Mouse (Mus musculus) lung, embryonic 14.5 days (tissue): Measurements from ENCODE around the gene Kif13a. TPM values are rescaled to one million over a fixed set of nuclear protein-coding genes. Genes with fewer than 3 reads are reported as not detected.

Experiments
- ATAC-seq: fragments of 200-750 bp; cut with Nextera tagmentation; 2 replicates; pipeline ENCODE4 v1.8.0; 2017; ENCODE audit warnings: mild to moderate bottlenecking, moderate TSS enrichment, moderate library complexity; ENCODE audit not compliant: insufficient read depth
- DNase-seq: peaks from one replicate; pipeline ENCODE4 v3.0.0-alpha.2; 2015
- H3K27ac ChIP-seq: fragments of 300-500 bp; sonication (generic); 2 replicates; pipeline ENCODE4 v1.5.1; 2014; ENCODE audit warnings: low read depth, mild to moderate bottlenecking, moderate library complexity
- H3K27me3 ChIP-seq: fragments of 300-500 bp; sonication (generic); 2 replicates; pipeline ENCODE4 v1.6.1; 2014; ENCODE audit warnings: low read length, control low read depth; ENCODE audit not compliant: insufficient read depth
- H3K36me3 ChIP-seq: fragments of 300-500 bp; sonication (generic); 2 replicates; pipeline ENCODE4 v1.6.1; 2014; ENCODE audit warnings: control low read depth; ENCODE audit not compliant: insufficient read depth
- H3K4me1 ChIP-seq: fragments of 300-500 bp; sonication (generic); 2 replicates; pipeline ENCODE4 v1.6.1; 2014; ENCODE audit warnings: antibody characterized with exemption, control low read depth; ENCODE audit not compliant: insufficient read depth
- H3K4me2 ChIP-seq: fragments of 300-500 bp; sonication (generic); 2 replicates; pipeline ENCODE4 v1.6.1; 2014; ENCODE audit warnings: mild to moderate bottlenecking
- H3K4me3 ChIP-seq: fragments of 300-500 bp; sonication (generic); 2 replicates; pipeline ENCODE4 v1.5.1; 2014; ENCODE audit warnings: low read depth, low read length
- H3K9ac ChIP-seq: fragments of 300-500 bp; sonication (generic); 2 replicates; pipeline ENCODE4 v1.6.1; 2014
- H3K9me3 ChIP-seq: fragments of 300-500 bp; sonication (generic); 2 replicates; pipeline ENCODE4 v1.6.1; 2016; ENCODE audit warnings: low read depth, low read length, control low read depth
- CTCF ChIP-seq: IDR thresholded peaks from 2 replicates; pipeline ENCODE4 v1.5.1; 2016; ENCODE audit warnings: antibody characterized with exemption, low read depth
- WGBS: fragments of 180-500 bp; shearing (Covaris S2); extraction: QIAGEN DNeasy Blood & Tissue Kit; methylation state at CpG from one replicate; pipeline ENCODE4 v1.1.7; 2014; 5-methylcytosine and 5-hydroxymethylcytosine counted together
- polyA plus RNA-seq: library from polyadenylated mRNA; unstranded; fragments of >200 nt; fragmentation: Nextera tagmentation; extraction: Ambion mirVana; gene quantifications from 2 replicates; pipeline ENCODE4 v1.2.1, GENCODE M21; 2014

The Kif13a gene
- polyA plus RNA-seq, 1 experiment from 2014 or later: 40.4 TPM

- 92% methylated on average over 11 of the region's 11 CpGs for WGBS
- Histone ChIP-seq H3K36me3 (peaks cover 58% of the 10 kb centered on the region), H3K4me3 (no peak overlapping the region), H3K27ac (no peak overlapping the region), H3K9me3 (no peaks in the 10 kb centered on the region), H3K27me3 (no peaks in the 10 kb centered on the region), H3K4me2 (no peak overlapping the region), H3K9ac (no peak overlapping the region), H3K4me1 (no peaks in the 10 kb centered on the region)
- no peak for DNase-seq
- no peak for TF ChIP-seq CTCF
- no peak for ATAC-seq
Observed at GRCm38 (mm10) chr13:46807901-46808300, 121.8 kb downstream of the Kif13a start.

GRCm38 (mm10) chr13:46801196-46801595 lies 128.5 kb downstream of the Kif13a start:
- Histone ChIP-seq H3K36me3 (peaks cover 57% of the 10 kb centered on the region), H3K27me3 (no peaks in the 10 kb centered on the region)
- TF ChIP-seq CTCF: no peak

GRCm38 (mm10) chr13:46798156-46798555 lies 131.5 kb downstream of the Kif13a start:
- ATAC-seq: 0 out of 2 replicates have a peak, but pooled peaks have one; percentile 31
- DNase-seq: peak; percentile 73
- peak; percentile 96 for TF ChIP-seq CTCF
- Histone ChIP-seq H3K4me3 (no peak overlapping the region), H3K27ac (no peak overlapping the region), H3K9me3 (no peaks in the 10 kb centered on the region), H3K9ac (no peak overlapping the region), H3K4me1 (no peaks in the 10 kb centered on the region), H3K27me3 (no peaks in the 10 kb centered on the region), H3K4me2 (no peak overlapping the region), H3K36me3 (peaks cover 73% of the 10 kb centered on the region)
- WGBS: 35% methylated on average over 4 of the region's 4 CpGs

More at GRCm38 (mm10) chr13:46801196-46801595, 128.5 kb downstream of the Kif13a start:
- no peak overlapping the region for H3K27ac ChIP-seq
- no peak overlapping the region for H3K4me3 ChIP-seq
- no peak overlapping the region for H3K4me2 ChIP-seq
- WGBS: 94% methylated on average over 13 of the region's 13 CpGs
- no peaks in the 10 kb centered on the region for H3K9me3 ChIP-seq
- no peak overlapping the region for H3K9ac ChIP-seq
- ATAC-seq (no peak), DNase-seq (no peak)
- H3K4me1 ChIP-seq: no peaks in the 10 kb centered on the region

GRCm38 (mm10) chr13:46796381-46796780 lies 133.3 kb downstream of the Kif13a start:
- WGBS: 100% methylated on average over 1 of the region's 1 CpGs
- Histone ChIP-seq H3K4me3 (no peak overlapping the region), H3K4me1 (no peaks in the 10 kb centered on the region), H3K4me2 (no peak overlapping the region), H3K27me3 (no peaks in the 10 kb centered on the region), H3K36me3 (peaks cover 68% of the 10 kb centered on the region), H3K27ac (no peak overlapping the region), H3K9me3 (no peaks in the 10 kb centered on the region), H3K9ac (no peak overlapping the region)
- ATAC-seq (no peak), DNase-seq (no peak)
- no peak for TF ChIP-seq CTCF

DNA sequence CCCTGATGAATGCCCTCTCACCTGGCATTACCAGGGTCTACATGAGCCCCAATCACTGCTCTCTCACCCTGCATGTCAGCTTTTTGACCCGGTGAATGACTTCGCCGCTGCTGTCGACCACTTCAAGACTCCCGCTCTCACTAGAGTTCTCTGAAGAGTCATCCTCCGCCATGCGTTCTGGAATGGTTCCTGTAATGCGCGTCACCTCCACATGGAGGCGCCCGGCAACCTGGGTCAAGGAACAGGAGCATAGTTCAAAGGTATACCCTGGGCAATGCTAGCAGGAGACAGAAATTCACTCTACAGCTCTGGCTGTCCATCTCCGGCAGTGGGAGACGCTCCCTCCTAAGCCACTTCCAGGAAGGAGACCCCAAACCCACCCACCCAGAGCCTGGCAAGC lies 135.8 kb downstream of the Kif13a start:
- H3K36me3 ChIP-seq: peaks cover 74% of the 10 kb centered on the region

DNA sequence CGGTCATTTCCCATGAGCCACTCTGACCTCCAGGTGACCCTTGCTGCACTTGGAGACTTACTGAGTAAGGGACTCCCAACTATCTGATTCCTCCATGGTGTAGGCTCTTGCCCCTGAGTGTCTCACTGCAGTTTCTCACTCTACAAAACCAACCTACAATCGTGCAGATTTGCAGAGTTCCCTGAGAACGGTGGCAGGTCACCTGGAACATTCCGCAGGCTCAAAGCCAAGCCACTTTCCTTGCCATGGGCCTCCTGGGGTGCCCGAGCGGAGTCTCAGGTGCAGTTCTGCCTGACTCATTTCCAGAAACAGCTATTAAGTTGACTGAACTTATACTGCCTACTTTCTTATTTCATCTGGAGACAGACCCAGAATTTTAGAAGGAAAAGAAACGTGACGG lies 141.2 kb downstream of the Kif13a start:
- H3K36me3 ChIP-seq: peaks cover 73% of the 10 kb centered on the region
- TF ChIP-seq CTCF: no peak
- no peaks in the 10 kb centered on the region for H3K4me1 ChIP-seq
- H3K4me3 ChIP-seq: no peak overlapping the region
- WGBS: 77% methylated on average over 8 of the region's 8 CpGs
- H3K27me3 ChIP-seq: no peaks in the 10 kb centered on the region
- ATAC-seq: no peak
- H3K4me2 ChIP-seq: no peak overlapping the region
- H3K27ac ChIP-seq: no peak overlapping the region
- no peaks in the 10 kb centered on the region for H3K9me3 ChIP-seq
- DNase-seq: peak; percentile 18
- H3K9ac ChIP-seq: no peak overlapping the region

More for the DNA sequence above, 135.8 kb downstream of the Kif13a start:
- Histone ChIP-seq H3K4me1 (no peaks in the 10 kb centered on the region), H3K4me3 (no peak overlapping the region), H3K9me3 (no peaks in the 10 kb centered on the region), H3K9ac (no peak overlapping the region), H3K27ac (no peak overlapping the region), H3K4me2 (no peak overlapping the region), H3K27me3 (no peaks in the 10 kb centered on the region)
- DNase-seq (peak; percentile 21), ATAC-seq (no peak)
- 74% methylated on average over 13 of the region's 13 CpGs for WGBS
- TF ChIP-seq CTCF: peak; percentile 38

- no peak overlapping the region for H3K9ac ChIP-seq
- DNase-seq (no peak), ATAC-seq (no peak)
- no peaks in the 10 kb centered on the region for H3K27me3 ChIP-seq
- no peak overlapping the region for H3K4me2 ChIP-seq
- TF ChIP-seq CTCF: no peak
- H3K36me3 ChIP-seq: peaks cover 73% of the 10 kb centered on the region
- H3K4me1 ChIP-seq: no peaks in the 10 kb centered on the region
- no peak overlapping the region for H3K4me3 ChIP-seq
- H3K9me3 ChIP-seq: no peaks in the 10 kb centered on the region
- H3K27ac ChIP-seq: no peak overlapping the region
- WGBS: 86% methylated on average over 2 of the region's 2 CpGs
Observed at GRCm38 (mm10) chr13:46786836-46787235, 142.8 kb downstream of the Kif13a start.
